Comparison of ENCODE assay signal across 17 mouse cellular contexts in the genomic region with DNA sequence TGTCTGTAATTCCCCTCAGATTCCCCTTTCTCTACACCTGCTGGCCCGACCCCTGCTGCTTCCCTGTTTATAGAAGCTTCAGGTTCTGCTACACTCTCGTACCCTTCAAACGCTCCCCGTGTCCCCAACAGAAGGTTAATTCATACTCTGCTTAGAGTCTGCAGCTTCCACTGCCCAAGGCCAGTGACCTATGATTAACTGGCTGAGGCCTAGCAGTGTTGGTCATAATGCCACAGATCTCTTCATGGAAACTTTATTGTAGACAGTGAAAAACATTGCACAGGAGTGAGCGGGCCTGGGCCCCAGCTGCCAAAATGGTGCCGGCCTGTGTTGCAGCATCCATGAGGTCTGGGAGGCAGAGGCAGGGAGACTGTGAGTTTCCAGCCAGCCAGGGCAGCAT.
DNase-seq lines count a peak whose midpoint lies in the region; ATAC-seq lines count a peak whose summit lies in the region.
"Had no signal": no experiment of that assay in that cellular context is flagged by ENCODE, and none has a peak within 500 bp of the region (broad histone marks: within the 10 kb centered on the region; RNA-seq: fewer than 3 reads in every experiment).

No protein-coding gene starts in this region.

- H3K4me2 ChIP-seq in forebrain, embryonic 12.5 days: no peak overlapping the region
- no peak overlapping the region for H3K4me2 ChIP-seq in forebrain, embryonic 11.5 days (ENCODE audit: low read depth, low read length, severe bottlenecking)
- no peak overlapping the region for H3K4me2 ChIP-seq in forebrain, embryonic 14.5 days (ENCODE audit: low read length)
- no peak overlapping the region for H3K4me2 ChIP-seq in midbrain, embryonic 13.5 days (replicated peaks)
- no peak overlapping the region for H3K4me2 ChIP-seq in intestine, embryonic 15.5 days (replicated peaks)
- H3K4me2 ChIP-seq: limb, embryonic 15.5 days had no signal

- H3K27me3 ChIP-seq in forebrain, embryonic 12.5 days: no peaks in the 10 kb centered on the region
- no peaks in the 10 kb centered on the region for H3K27me3 ChIP-seq in forebrain, embryonic 11.5 days (ENCODE audit: control insufficient read depth, insufficient read depth, low read length)
- H3K27me3 ChIP-seq in forebrain, embryonic 14.5 days (replicated peaks; ENCODE audit: control insufficient read depth, insufficient read depth, low read length): no peaks in the 10 kb centered on the region
- H3K27me3 ChIP-seq in midbrain, embryonic 13.5 days: no peaks in the 10 kb centered on the region
- no peaks in the 10 kb centered on the region for H3K27me3 ChIP-seq in intestine, embryonic 15.5 days (replicated peaks)
- H3K27me3 ChIP-seq in heart, embryonic 10.5 days (ENCODE audit: insufficient read depth, poor library complexity, severe bottlenecking): peaks cover 7% of the 10 kb centered on the region; the same call in 1 of the 2 replicates
- H3K27me3 ChIP-seq: limb, embryonic 15.5 days had no signal

- no peak overlapping the region for H3K9ac ChIP-seq in forebrain, embryonic 12.5 days
- no peak overlapping the region; the same call in 1 of the 2 replicates for H3K9ac ChIP-seq in forebrain, embryonic 11.5 days (ENCODE audit: low read length)
- no peak overlapping the region for H3K9ac ChIP-seq in forebrain, embryonic 14.5 days (ENCODE audit: low read length)
- H3K9ac ChIP-seq in midbrain, embryonic 13.5 days (replicated peaks): no peak overlapping the region
- no peak overlapping the region for H3K9ac ChIP-seq in intestine, embryonic 15.5 days
- H3K9ac ChIP-seq: limb, embryonic 15.5 days had no signal

- WGBS in forebrain, embryonic 12.5 days: 57% methylated on average over 6 of the region's 6 CpGs
- WGBS in forebrain, embryonic 11.5 days: 45% methylated on average over 6 of the region's 6 CpGs
- 73% methylated on average over 6 of the region's 6 CpGs for WGBS in forebrain, embryonic 14.5 days
- 67% methylated on average over 6 of the region's 6 CpGs for WGBS in midbrain, embryonic 13.5 days
- WGBS in intestine, embryonic 15.5 days: 63% methylated on average over 6 of the region's 6 CpGs
- 81% methylated on average over 6 of the region's 6 CpGs for WGBS in heart, embryonic 10.5 days

- H3K36me3 ChIP-seq in forebrain, embryonic 12.5 days (replicated peaks): no peaks in the 10 kb centered on the region
- H3K36me3 ChIP-seq in forebrain, embryonic 11.5 days (ENCODE audit: control insufficient read depth, insufficient read depth, low read length): no peaks in the 10 kb centered on the region
- H3K36me3 ChIP-seq in forebrain, embryonic 14.5 days (ENCODE audit: control insufficient read depth, insufficient read depth, low read length): no peaks in the 10 kb centered on the region
- H3K36me3 ChIP-seq in midbrain, embryonic 13.5 days: no peaks in the 10 kb centered on the region
- no peaks in the 10 kb centered on the region for H3K36me3 ChIP-seq in intestine, embryonic 15.5 days
- H3K36me3 ChIP-seq in heart, embryonic 10.5 days: no peaks in the 10 kb centered on the region
- H3K36me3 ChIP-seq: limb, embryonic 15.5 days had no signal

- DNase-seq in forebrain, embryonic 11.5 days (ENCODE audit: low spot score): no peak
- DNase-seq in NIH3T3 (ENCODE audit: low read depth): peak; percentile 9
- DNase-seq in forebrain, embryonic 14.5 days (ENCODE audit: low spot score): no peak
- no peak for DNase-seq in thymus, adult 18-20 months
- no peak for DNase-seq in heart, embryonic 10.5 days (ENCODE audit: low spot score)
- DNase-seq: cerebellum, adult 8-10 months; gastrocnemius, adult 2 months; heart, adult 2 months; kidney, adult 8-10 months; kidney, postnatal 4 days; lung, postnatal 14 days; right cerebral cortex, postnatal 4 days; thymus, postnatal 25 days had no signal

- peak overlapping the region; percentile 33 for H3K27ac ChIP-seq in forebrain, embryonic 12.5 days
- no peak overlapping the region for H3K27ac ChIP-seq in forebrain, embryonic 11.5 days (ENCODE audit: low read depth, low read length)
- peak overlapping the region; percentile 67; the same call in 1 of the 2 replicates for H3K27ac ChIP-seq in forebrain, embryonic 14.5 days (ENCODE audit: low read depth, low read length)
- peak overlapping the region; percentile 60 for H3K27ac ChIP-seq in midbrain, embryonic 13.5 days
- H3K27ac ChIP-seq in intestine, embryonic 15.5 days: no peak overlapping the region
- no peak overlapping the region for H3K27ac ChIP-seq in heart, embryonic 10.5 days
- H3K27ac ChIP-seq: gastrocnemius, adult 2 months; heart, adult 2 months; limb, embryonic 15.5 days had no signal

- peaks cover 55% of the 10 kb centered on the region for H3K4me1 ChIP-seq in forebrain, embryonic 12.5 days
- H3K4me1 ChIP-seq in forebrain, embryonic 11.5 days (replicated peaks; ENCODE audit: control insufficient read depth, insufficient read depth, low read length): peaks cover 29% of the 10 kb centered on the region
- peaks cover 36% of the 10 kb centered on the region for H3K4me1 ChIP-seq in forebrain, embryonic 14.5 days (ENCODE audit: control insufficient read depth, insufficient read depth, low read length)
- peaks cover 64% of the 10 kb centered on the region for H3K4me1 ChIP-seq in midbrain, embryonic 13.5 days (replicated peaks)
- H3K4me1 ChIP-seq in intestine, embryonic 15.5 days (replicated peaks): 0 out of 2 replicates have a peak, but pooled peaks cover 3% of the 10 kb centered on the region
- peaks cover 22% of the 10 kb centered on the region for H3K4me1 ChIP-seq in heart, embryonic 10.5 days

- no peaks in the 10 kb centered on the region for H3K9me3 ChIP-seq in forebrain, embryonic 12.5 days
- no peaks in the 10 kb centered on the region for H3K9me3 ChIP-seq in forebrain, embryonic 11.5 days (ENCODE audit: control insufficient read depth, low read length)
- no peaks in the 10 kb centered on the region for H3K9me3 ChIP-seq in forebrain, embryonic 14.5 days (replicated peaks; ENCODE audit: control insufficient read depth, low read length)
- H3K9me3 ChIP-seq in midbrain, embryonic 13.5 days: no peaks in the 10 kb centered on the region
- H3K9me3 ChIP-seq in intestine, embryonic 15.5 days: no peaks in the 10 kb centered on the region
- H3K9me3 ChIP-seq in heart, embryonic 10.5 days: no peaks in the 10 kb centered on the region
- H3K9me3 ChIP-seq: limb, embryonic 15.5 days had no signal

- no peak overlapping the region for H3K4me3 ChIP-seq in forebrain, embryonic 12.5 days (replicated peaks)
- no peak overlapping the region for H3K4me3 ChIP-seq in forebrain, embryonic 11.5 days (ENCODE audit: low read depth, low read length)
- no peak overlapping the region for H3K4me3 ChIP-seq in forebrain, embryonic 14.5 days (ENCODE audit: low read depth, low read length)
- no peak overlapping the region for H3K4me3 ChIP-seq in midbrain, embryonic 13.5 days (replicated peaks)
- no peak overlapping the region for H3K4me3 ChIP-seq in intestine, embryonic 15.5 days (replicated peaks)
- H3K4me3 ChIP-seq in heart, embryonic 10.5 days: no peak overlapping the region
- H3K4me3 ChIP-seq: gastrocnemius, adult 2 months; heart, adult 2 months; limb, embryonic 15.5 days had no signal

- no peak for ATAC-seq in forebrain, embryonic 12.5 days (ENCODE audit: low FRiP score)
- no peak for ATAC-seq in forebrain, embryonic 11.5 days (replicated peaks; ENCODE audit: low FRiP score)
- ATAC-seq in forebrain, embryonic 14.5 days: no peak
- no peak for ATAC-seq in midbrain, embryonic 13.5 days
- no peak for ATAC-seq in intestine, embryonic 15.5 days

Comparison
In these comparisons a context has a peak if more than half of its experiments do, and no peak if none do; other contexts are left out.
1. H3K27ac ChIP-seq: peak in forebrain, embryonic 12.5 days (single experiment), forebrain, embryonic 14.5 days (single experiment) and midbrain, embryonic 13.5 days (single experiment); none in forebrain, embryonic 11.5 days (single experiment), intestine, embryonic 15.5 days (single experiment) and heart, embryonic 10.5 days (single experiment).